Mouse (Mus musculus) testis, adult 2 months (tissue): ENCODE measurements around the gene Chst11.

Experiments
- CTCF ChIP-seq: fragments of 200-500 bp; IDR thresholded peaks from 2 replicates; pipeline ENCODE4 v1.5.1; 2012; ENCODE audit warnings: low read depth, mild to moderate bottlenecking, inconsistent platforms, low read length, moderate library complexity; ENCODE audit not compliant: control insufficient read depth, insufficient read depth, insufficient replicate concordance
- POLR2A ChIP-seq: fragments of 200-500 bp; IDR thresholded peaks from 2 replicates; pipeline ENCODE4 v1.6.1; 2012; ENCODE audit warnings: low read depth, mild to moderate bottlenecking, inconsistent platforms, low read length, moderate library complexity; ENCODE audit not compliant: control insufficient read depth

GRCm38 (mm10) chr10:83120938-83121337 is 135.6 kb downstream of the Chst11 start:
- TF ChIP-seq POLR2A: no peak
- no peak for TF ChIP-seq CTCF
